Mouse (Mus musculus): ENCODE data around the gene Slamf6.
A peak's percentile ranks its signal among the peaks of the same experiment; 100 is the strongest.

Gene Slamf6

DNA sequence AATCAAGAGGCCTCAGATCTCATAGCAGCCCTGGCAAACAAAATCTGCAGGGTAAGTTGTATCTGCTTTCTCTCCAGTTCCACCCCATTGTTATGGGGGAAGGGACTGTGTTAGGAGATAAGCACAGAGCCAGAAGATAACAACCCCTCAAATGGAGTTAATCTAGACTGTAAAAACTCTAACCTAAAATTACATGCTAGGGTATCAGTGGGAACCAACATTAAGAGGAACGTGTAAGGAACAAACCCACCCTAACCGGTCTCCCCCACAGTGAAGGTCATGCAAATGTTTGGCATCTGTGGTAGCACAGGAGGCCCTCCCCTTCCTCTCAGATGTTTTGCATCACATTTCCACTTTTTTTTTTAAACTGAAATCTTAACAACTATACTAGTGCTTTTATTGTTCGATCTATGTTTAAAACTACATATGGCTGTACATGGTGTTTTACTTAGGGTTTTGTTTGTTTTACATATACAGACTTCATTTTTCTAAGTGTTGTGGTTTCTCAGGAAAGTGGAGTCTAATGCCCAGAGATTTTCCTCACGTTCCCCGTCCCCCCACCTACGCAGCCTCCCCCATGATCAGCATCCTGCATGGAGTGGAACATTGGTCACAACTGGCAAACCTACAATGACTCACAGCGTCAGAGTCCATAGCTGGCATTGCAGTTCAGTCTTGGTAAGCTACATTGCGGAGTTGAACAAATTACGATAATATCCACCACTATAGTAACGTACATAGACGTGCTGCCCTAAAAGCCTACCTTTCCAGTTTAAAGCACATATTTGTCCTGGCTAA, 77.8 kb downstream of the Slamf6 start:
- no peak for DNase-seq (ENCODE audit: low spot score)

GRCm38 (mm10) chr1:171996701-171997100, 79.4 kb downstream of the Slamf6 start:
- no peak for DNase-seq (ENCODE audit: low spot score)

GRCm38 (mm10) chr1:171998820-171999597, 81.7 kb downstream of the Slamf6 start:
- DNase-seq (ENCODE audit: low spot score): no peak

DNA sequence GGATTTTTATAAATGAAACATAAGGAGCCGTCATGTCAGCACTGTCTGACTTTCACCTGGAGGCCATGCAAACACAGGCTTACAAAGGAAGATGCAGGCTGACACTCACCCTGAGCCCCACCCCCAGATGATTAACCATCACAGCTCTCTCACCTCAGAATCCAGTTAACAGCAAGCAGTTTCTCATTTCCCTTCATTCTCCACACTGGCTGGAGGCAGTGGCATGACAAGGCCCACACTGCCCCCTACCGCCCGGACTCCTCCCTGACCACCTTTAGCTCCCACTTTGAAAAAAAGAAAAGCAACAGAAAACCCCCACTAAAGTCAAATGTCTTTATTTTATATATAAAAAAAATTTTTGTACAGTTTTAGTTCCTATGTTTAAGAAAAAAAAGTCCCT, 83.3 kb downstream of the Slamf6 start:
- peak; percentile 28 for DNase-seq (ENCODE audit: low spot score)

GRCm38 (mm10) chr1:172001665-172002064, 84.3 kb downstream of the Slamf6 start:
- no peak for DNase-seq (ENCODE audit: low spot score)

Data from yolk sac, embryonic 10.5 days (tissue).